Mouse (Mus musculus): ENCODE data around the gene 2810408A11Rik.
A peak's percentile ranks its signal among the peaks of the same experiment; 100 is the strongest.
"Not testable (repeated sequence)": the region's sequence is repeated elsewhere in the genome, so short reads cannot be mapped to it uniquely, and the experiment has no call there.

Gene 2810408A11Rik

GRCm38 (mm10) chr11:69880853-69881603 lies 19.8 kb downstream of the 2810408A11Rik start, which contains the start of gene Kctd11:
Kctd11 (minus strand) TSS chr11:69881406.
- peak; percentile 59 for DNase-seq (ENCODE audit: low read depth, low spot score)

GRCm38 (mm10) chr11:69880506-69880852 lies 20.3 kb downstream of the 2810408A11Rik start:
- DNase-seq (ENCODE audit: low read depth, low spot score), result peak; percentile 53

- no peak for DNase-seq (ENCODE audit: low read depth, low spot score)
These were observed 21.1 kb downstream of the 2810408A11Rik start for GRCm38 (mm10) chr11:69879711-69880110.

GRCm38 (mm10) chr11:69878952-69879351 lies 21.8 kb downstream of the 2810408A11Rik start:
- DNase-seq (ENCODE audit: low read depth, low spot score), result no peak

GRCm38 (mm10) chr11:69878399-69878798 lies 22.4 kb downstream of the 2810408A11Rik start:
- no peak for DNase-seq (ENCODE audit: low read depth, low spot score)

- no peak for DNase-seq (ENCODE audit: low read depth, low spot score)
These were observed 22.9 kb downstream of the 2810408A11Rik start, which contains the start of gene Tmem95 for GRCm38 (mm10) chr11:69877878-69878277. Tmem95 (minus strand) TSS chr11:69878018.

- DNase-seq (ENCODE audit: low read depth, low spot score), result peak; percentile 78
These were observed 23.9 kb downstream of the 2810408A11Rik start for GRCm38 (mm10) chr11:69876867-69877266.

- DNase-seq (ENCODE audit: low read depth, low spot score), result no peak
These were observed 24.6 kb downstream of the 2810408A11Rik start for GRCm38 (mm10) chr11:69876186-69876585.

- DNase-seq (ENCODE audit: low read depth, low spot score), result no peak
These were observed 28.3 kb downstream of the 2810408A11Rik start for GRCm38 (mm10) chr11:69872451-69872850.

GRCm38 (mm10) chr11:69871822-69872221 lies 29.0 kb downstream of the 2810408A11Rik start:
- no peak for DNase-seq (ENCODE audit: low read depth, low spot score)

GRCm38 (mm10) chr11:69870289-69871069 lies 30.3 kb downstream of the 2810408A11Rik start:
- DNase-seq (ENCODE audit: low read depth, low spot score), result no peak

GRCm38 (mm10) chr11:69867335-69867734 lies 33.5 kb downstream of the 2810408A11Rik start:
- no peak for DNase-seq (ENCODE audit: low read depth, low spot score)

GRCm38 (mm10) chr11:69865561-69865960 lies 35.2 kb downstream of the 2810408A11Rik start:
- DNase-seq (ENCODE audit: low read depth, low spot score), result no peak

GRCm38 (mm10) chr11:69864138-69864860 lies 36.5 kb downstream of the 2810408A11Rik start:
- DNase-seq (ENCODE audit: low read depth, low spot score), result no peak

GRCm38 (mm10) chr11:69863729-69864128 lies 37.1 kb downstream of the 2810408A11Rik start:
- not testable (repeated sequence) for DNase-seq (ENCODE audit: low read depth, low spot score)

- no peak for DNase-seq (ENCODE audit: low read depth, low spot score)
These were observed 42.4 kb downstream of the 2810408A11Rik start, which contains the start of gene Tnk1 for GRCm38 (mm10) chr11:69858113-69858998. Tnk1 (minus strand) TSS chr11:69858730.

- no peak for DNase-seq (ENCODE audit: low read depth, low spot score)
These were observed 45.4 kb downstream of the 2810408A11Rik start for GRCm38 (mm10) chr11:69855347-69855746.

GRCm38 (mm10) chr11:69854680-69855079 lies 46.1 kb downstream of the 2810408A11Rik start:
- DNase-seq (ENCODE audit: low read depth, low spot score), result no peak

- DNase-seq (ENCODE audit: low read depth, low spot score), result no peak
These were observed 46.8 kb downstream of the 2810408A11Rik start for GRCm38 (mm10) chr11:69853994-69854393.

- no peak for DNase-seq (ENCODE audit: low read depth, low spot score)
These were observed 50.0 kb downstream of the 2810408A11Rik start for GRCm38 (mm10) chr11:69850754-69851153.

- no peak for DNase-seq (ENCODE audit: low read depth, low spot score)
These were observed 50.9 kb downstream of the 2810408A11Rik start for GRCm38 (mm10) chr11:69849884-69850283.
